Mouse (Mus musculus) liver, embryonic 18 days (tissue): Measurements from ENCODE around the gene Kif1bp. TPM values are rescaled to one million over a fixed set of nuclear protein-coding genes. Genes with fewer than 3 reads are reported as not detected.

ENCODE experiments used
- polyA plus RNA-seq: library from polyadenylated mRNA; depleted of rRNA; stranded (reverse); fragments of >200 nt; gene quantifications from 2 replicates; pipeline ENCODE4 v1.2.3, GENCODE M21; 2012; rRNA removed

The Kif1bp gene
- 7.9 and 8.2 TPM in 2 replicates for polyA plus RNA-seq

DNA sequence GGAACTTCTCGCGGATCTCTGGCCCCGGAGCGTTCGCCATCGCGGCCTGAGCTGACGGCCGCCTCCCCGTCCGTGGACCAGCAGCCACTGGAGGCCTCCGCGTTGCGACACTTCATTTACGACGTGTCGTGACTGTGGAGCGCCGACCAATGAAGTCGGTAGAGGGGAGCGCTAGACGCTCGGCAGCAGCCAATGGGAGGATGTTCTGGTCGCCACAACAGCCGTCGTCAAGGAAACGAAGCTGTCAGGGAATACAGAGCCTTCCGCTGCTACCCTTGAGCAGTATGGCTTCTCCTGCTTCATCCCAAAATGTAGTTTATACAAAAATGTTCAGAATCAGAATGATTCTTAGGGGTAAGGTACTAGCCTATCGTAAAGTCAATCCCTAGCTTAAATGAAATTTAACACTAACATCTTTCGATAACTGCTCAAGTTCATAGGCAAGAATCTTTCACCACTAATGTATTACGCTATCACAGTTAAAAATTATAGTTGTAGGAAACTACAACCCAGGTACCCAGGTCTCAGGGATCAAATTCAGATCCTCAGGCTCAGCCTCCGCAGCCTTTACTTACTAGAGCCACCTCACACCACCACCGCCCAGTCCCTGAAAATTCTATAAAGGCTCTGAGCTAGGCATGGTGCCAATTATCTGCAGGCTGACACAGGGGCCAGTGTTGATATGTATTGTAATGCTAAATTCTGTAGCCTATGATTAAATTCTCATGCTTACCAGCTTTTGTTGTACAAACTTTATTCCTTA is at the start of gene Kif1bp:
Gene Kif1bp (minus strand): TSS at position 120 of the 763 bp plus-strand sequence.

DNA sequence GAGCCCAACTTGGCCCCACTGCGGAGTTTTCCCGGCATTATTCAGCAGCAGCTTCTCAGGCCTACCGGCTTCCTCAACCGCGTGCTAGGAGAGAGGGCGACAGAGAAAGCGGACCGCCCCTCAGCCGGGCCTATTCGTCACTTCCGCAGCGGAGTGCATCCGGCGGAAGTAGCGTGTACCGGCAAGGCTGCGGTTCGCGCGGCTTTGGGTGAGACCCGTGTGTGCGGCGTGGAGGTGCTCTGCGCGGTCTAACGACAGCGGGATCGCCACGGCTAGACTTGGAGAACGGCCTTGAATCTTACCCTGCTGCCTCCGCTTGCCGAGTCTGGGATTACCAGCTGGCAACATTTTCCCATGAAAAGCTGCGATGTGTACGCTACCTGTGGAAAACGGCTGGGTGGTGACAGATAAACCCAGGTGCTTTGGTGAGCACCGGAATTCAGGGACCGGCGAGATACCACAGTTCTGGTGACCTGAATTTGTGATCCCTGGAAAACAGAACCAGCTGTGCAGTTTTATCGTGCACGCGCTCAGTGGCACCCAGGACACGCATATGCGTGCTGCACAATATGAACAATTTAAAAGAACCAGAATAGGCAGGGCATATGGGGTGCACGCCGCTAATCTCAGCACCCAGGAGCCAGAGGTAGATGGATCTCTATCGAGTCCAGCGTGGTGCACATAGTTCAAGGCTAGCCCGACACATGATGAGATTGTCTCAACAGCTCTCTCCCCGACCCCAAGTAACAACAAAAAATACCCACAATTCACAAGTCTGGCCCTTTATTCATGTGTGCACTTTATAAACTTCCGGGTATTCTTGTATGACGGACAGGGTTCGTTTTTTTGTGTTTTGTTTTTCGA is 24.2 kb upstream of the Kif1bp start, which contains the start of gene Ddx21:
Gene Ddx21 (minus strand): TSS at position 105 of the 864 bp plus-strand sequence.

GRCm38 (mm10) chr10:62527351-62527750 is 50.9 kb downstream of the Kif1bp start, which contains the start of gene Srgn:
Srgn (minus strand) TSS chr10:62527451.

Other genes with a start within 250 kb of the Kif1bp start
- gene Hk1, start 198.5 kb downstream of the Kif1bp start, polyA plus RNA-seq = 34.5 and 38.8 TPM in 2 replicates
- gene Hkdc1, start 156.0 kb downstream of the Kif1bp start, polyA plus RNA-seq = 5.5 and 9.4 TPM in 2 replicates
- gene 4930507D05Rik, start 129.0 kb downstream of the Kif1bp start, polyA plus RNA-seq = 0.07 and 0.10 TPM in 2 replicates
- gene Supv3l1, start 128.7 kb downstream of the Kif1bp start, polyA plus RNA-seq = 11.2 and 12.8 TPM in 2 replicates
- gene Vps26a, start 91.7 kb downstream of the Kif1bp start, polyA plus RNA-seq = 12.8 and 13.8 TPM in 2 replicates
- 34.0 and 35.3 TPM in 2 replicates for gene Srgn, start 51.0 kb downstream of the Kif1bp start, polyA plus RNA-seq
- 16.1 and 16.3 TPM in 2 replicates for gene Ddx21, start 23.8 kb upstream of the Kif1bp start, polyA plus RNA-seq
- 21.7 and 26.8 TPM in 2 replicates for gene Ddx50, start 72.8 kb upstream of the Kif1bp start, polyA plus RNA-seq
- gene Stox1, start 147.7 kb upstream of the Kif1bp start, polyA plus RNA-seq = 0.15 and 0.24 TPM in 2 replicates
- gene Ccar1, start 213.8 kb upstream of the Kif1bp start, polyA plus RNA-seq = 22.2 and 24.3 TPM in 2 replicates